Mouse (Mus musculus): Measurements from ENCODE around the gene Fig4. TPM values are rescaled to one million over a fixed set of nuclear protein-coding genes. Genes with fewer than 3 reads are reported as not detected.
A peak's percentile ranks its signal among the peaks of the same experiment; 100 is the strongest.

Gene Fig4
- polyA plus RNA-seq, 1 experiment from 2014 or later = 15.1 TPM

DNA sequence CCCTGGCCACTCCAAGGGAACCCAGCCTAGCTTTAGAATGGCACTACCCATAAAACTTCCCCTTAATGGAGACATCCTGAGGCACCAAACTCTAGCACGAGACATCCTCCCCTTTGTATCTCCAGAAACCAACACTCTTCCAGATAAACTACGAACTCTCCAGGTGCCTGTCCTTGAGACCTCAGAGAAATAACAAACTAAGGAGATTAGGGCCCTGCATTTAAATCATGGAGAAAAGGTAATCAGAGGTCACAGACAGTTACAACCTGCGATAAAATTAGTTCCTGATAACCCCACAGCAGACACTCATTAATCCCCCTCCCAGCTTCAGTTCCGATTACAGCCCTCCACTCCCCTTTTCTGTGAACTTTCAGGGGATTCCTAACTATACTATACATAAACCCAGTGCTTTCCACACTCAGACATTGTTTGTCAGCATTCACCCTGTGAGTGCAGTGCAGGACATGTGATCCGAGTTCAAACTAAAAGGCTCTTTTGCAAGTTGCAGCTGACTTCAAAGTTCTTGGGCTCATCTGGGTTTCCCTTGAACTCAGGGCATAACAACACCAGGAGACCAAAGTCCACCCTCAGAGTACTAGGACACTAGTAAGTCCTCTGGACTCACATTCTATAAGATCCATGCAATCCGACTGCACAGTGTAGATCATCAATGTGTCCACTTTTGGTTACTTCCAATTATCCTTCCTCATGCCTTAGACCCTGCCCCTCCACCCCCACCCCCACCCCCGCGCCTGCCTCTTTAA, 42.6 kb downstream of the Fig4 start:
- peaks cover 17% of the 10 kb centered on the region for H3K4me1 ChIP-seq (replicated peaks)
- H3K27ac ChIP-seq = no peak overlapping the region
- 26% methylated on average over 8 of the region's 8 CpGs for WGBS
- H3K4me3 ChIP-seq (replicated peaks) = no peak overlapping the region
- no peak overlapping the region for H3K4me2 ChIP-seq
- H3K9me3 ChIP-seq = no peaks in the 10 kb centered on the region
- peaks cover 4% of the 10 kb centered on the region; the same call in 1 of the 2 replicates for H3K36me3 ChIP-seq
- H3K9ac ChIP-seq (replicated peaks) = no peak overlapping the region
- no peak for ATAC-seq (ENCODE audit: insufficient number of reproducible peaks, insufficient read depth, low FRiP score, low TSS enrichment, low read depth)
- H3K27me3 ChIP-seq = no peaks in the 10 kb centered on the region

DNA sequence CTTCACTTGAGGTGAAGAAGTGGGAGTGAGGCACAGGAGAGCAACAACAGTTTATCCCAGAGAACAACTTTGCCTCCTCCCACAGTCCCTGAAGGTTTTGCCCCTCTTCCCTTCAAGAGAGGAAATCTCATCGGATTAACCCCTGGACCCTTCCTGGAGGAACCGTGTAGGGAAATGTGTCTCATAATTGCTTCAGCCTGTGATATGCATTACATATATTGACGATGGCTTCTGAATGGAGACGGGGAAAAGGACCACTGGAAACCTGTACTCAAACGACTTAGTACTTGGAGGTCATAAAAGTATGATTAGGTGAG, 52.4 kb downstream of the Fig4 start:
- Histone ChIP-seq H3K27ac (peak overlapping the region; percentile 29; the same call in 1 of the 2 replicates), H3K9ac (replicated peaks) (no peak overlapping the region), H3K36me3 (peaks cover 4% of the 10 kb centered on the region; the same call in 1 of the 2 replicates), H3K4me3 (replicated peaks) (no peak overlapping the region), H3K4me2 (no peak overlapping the region), H3K4me1 (replicated peaks) (peaks cover 11% of the 10 kb centered on the region), H3K27me3 (no peaks in the 10 kb centered on the region), H3K9me3 (no peaks in the 10 kb centered on the region)
- 27% methylated on average over 5 of the region's 5 CpGs for WGBS
- no peak for ATAC-seq (ENCODE audit: insufficient number of reproducible peaks, insufficient read depth, low FRiP score, low TSS enrichment, low read depth)

- peak; percentile 90 for ATAC-seq (ENCODE audit: insufficient number of reproducible peaks, insufficient read depth, low FRiP score, low TSS enrichment, low read depth)
- Histone ChIP-seq H3K36me3 (peaks cover 4% of the 10 kb centered on the region; the same call in 1 of the 2 replicates), H3K4me2 (no peak overlapping the region), H3K9ac (replicated peaks) (no peak overlapping the region), H3K4me3 (replicated peaks) (no peak overlapping the region), H3K4me1 (replicated peaks) (peaks cover 11% of the 10 kb centered on the region), H3K9me3 (no peaks in the 10 kb centered on the region), H3K27ac (peak overlapping the region; percentile 29; the same call in 1 of the 2 replicates), H3K27me3 (no peaks in the 10 kb centered on the region)
- WGBS = 20% methylated on average over 8 of the region's 8 CpGs
Observed at GRCm38 (mm10) chr10:41250045-41250748, 52.9 kb downstream of the Fig4 start.

DNA sequence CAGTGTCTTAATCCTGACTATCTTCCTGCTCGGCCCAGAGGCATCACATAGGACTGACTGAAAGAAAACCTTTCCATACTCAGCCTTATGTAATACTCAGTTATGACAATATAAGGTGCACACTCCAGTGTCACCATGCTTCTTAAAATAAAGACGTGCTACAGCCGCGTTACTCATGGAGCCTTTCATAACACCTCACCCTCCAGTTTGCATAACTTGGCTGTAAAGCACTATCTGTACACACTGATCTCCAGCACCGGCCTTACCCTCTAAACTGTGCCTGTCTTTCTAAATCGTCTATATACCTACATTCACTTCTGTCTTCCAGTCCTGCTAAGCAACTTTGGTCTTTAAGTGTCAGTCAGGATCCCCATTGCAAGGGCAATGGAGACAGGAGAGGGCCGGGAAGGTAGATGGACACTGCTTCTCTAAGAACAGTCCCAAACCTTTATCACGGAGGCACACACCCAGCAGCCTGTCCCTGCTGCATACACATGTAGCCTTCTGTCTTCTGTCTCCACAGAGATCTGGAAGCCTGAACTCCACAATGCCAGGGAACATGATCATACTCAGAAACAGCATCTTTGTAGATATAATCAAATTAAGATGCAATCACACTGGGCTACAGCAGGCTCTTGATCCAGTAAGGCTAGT, 53.9 kb downstream of the Fig4 start:
- no peak for ATAC-seq (ENCODE audit: insufficient number of reproducible peaks, insufficient read depth, low FRiP score, low TSS enrichment, low read depth)
- H3K27ac ChIP-seq = no peak overlapping the region
- H3K9me3 ChIP-seq = no peaks in the 10 kb centered on the region
- H3K36me3 ChIP-seq = peaks cover 4% of the 10 kb centered on the region; the same call in 1 of the 2 replicates
- H3K4me2 ChIP-seq = no peak overlapping the region
- H3K27me3 ChIP-seq = no peaks in the 10 kb centered on the region
- 91% methylated on average over 8 of the region's 8 CpGs for WGBS
- peaks cover 11% of the 10 kb centered on the region for H3K4me1 ChIP-seq (replicated peaks)
- H3K9ac ChIP-seq (replicated peaks) = no peak overlapping the region
- no peak overlapping the region for H3K4me3 ChIP-seq (replicated peaks)

- Histone ChIP-seq H3K9me3 (no peaks in the 10 kb centered on the region), H3K36me3 (no peaks in the 10 kb centered on the region), H3K4me2 (no peak overlapping the region), H3K9ac (replicated peaks) (no peak overlapping the region), H3K27ac (no peak overlapping the region), H3K4me1 (replicated peaks) (peaks cover 11% of the 10 kb centered on the region), H3K4me3 (replicated peaks) (no peak overlapping the region), H3K27me3 (no peaks in the 10 kb centered on the region)
- 82% methylated on average over 5 of the region's 5 CpGs for WGBS
- ATAC-seq (ENCODE audit: insufficient number of reproducible peaks, insufficient read depth, low FRiP score, low TSS enrichment, low read depth) = no peak
Observed at GRCm38 (mm10) chr10:41247800-41248473, 55.1 kb downstream of the Fig4 start.

- H3K4me2 ChIP-seq = no peak overlapping the region
- no peak overlapping the region for H3K4me3 ChIP-seq (replicated peaks)
- WGBS = 78% methylated on average over 5 of the region's 5 CpGs
- H3K27ac ChIP-seq = no peak overlapping the region
- no peak for ATAC-seq (ENCODE audit: insufficient number of reproducible peaks, insufficient read depth, low FRiP score, low TSS enrichment, low read depth)
- H3K27me3 ChIP-seq = no peaks in the 10 kb centered on the region
- peaks cover 11% of the 10 kb centered on the region for H3K4me1 ChIP-seq (replicated peaks)
- no peaks in the 10 kb centered on the region for H3K9me3 ChIP-seq
- H3K36me3 ChIP-seq = no peaks in the 10 kb centered on the region
- H3K9ac ChIP-seq (replicated peaks) = no peak overlapping the region
Observed at GRCm38 (mm10) chr10:41246111-41246510, 56.9 kb downstream of the Fig4 start.

- peaks cover 7% of the 10 kb centered on the region for H3K4me1 ChIP-seq (replicated peaks)
- H3K27me3 ChIP-seq = no peaks in the 10 kb centered on the region
- no peak overlapping the region for H3K4me2 ChIP-seq
- no peaks in the 10 kb centered on the region for H3K36me3 ChIP-seq
- H3K27ac ChIP-seq = no peak overlapping the region
- H3K9ac ChIP-seq (replicated peaks) = no peak overlapping the region
- 93% methylated on average over 6 of the region's 6 CpGs for WGBS
- no peak for ATAC-seq (ENCODE audit: insufficient number of reproducible peaks, insufficient read depth, low FRiP score, low TSS enrichment, low read depth)
- H3K9me3 ChIP-seq = no peaks in the 10 kb centered on the region
- no peak overlapping the region for H3K4me3 ChIP-seq (replicated peaks)
Observed at GRCm38 (mm10) chr10:41245477-41245876, 57.6 kb downstream of the Fig4 start.

DNA sequence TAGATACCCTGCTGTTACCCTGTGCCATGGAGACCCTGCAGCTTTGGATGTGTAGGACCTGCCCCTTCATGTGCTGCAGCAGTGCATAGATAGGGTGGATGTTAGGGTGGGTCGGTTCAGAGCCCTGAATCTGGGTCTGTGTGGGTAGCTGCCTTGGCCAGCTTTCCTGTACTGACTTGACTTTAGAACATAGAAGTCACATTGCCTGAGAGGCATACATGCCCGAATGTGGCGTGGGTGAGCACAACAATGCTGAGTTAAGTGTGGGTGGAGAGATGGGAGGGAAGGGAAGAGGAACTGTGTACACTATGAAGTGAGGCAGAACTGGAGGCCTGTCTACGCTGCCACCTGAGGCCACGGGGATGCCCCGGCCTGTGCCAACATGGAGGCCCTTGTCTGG, 58.0 kb downstream of the Fig4 start:
- no peak overlapping the region for H3K4me2 ChIP-seq
- no peak overlapping the region for H3K4me3 ChIP-seq (replicated peaks)
- H3K9me3 ChIP-seq = no peaks in the 10 kb centered on the region
- H3K4me1 ChIP-seq (replicated peaks) = peaks cover 3% of the 10 kb centered on the region
- 89% methylated on average over 6 of the region's 6 CpGs for WGBS
- no peaks in the 10 kb centered on the region for H3K27me3 ChIP-seq
- no peaks in the 10 kb centered on the region for H3K36me3 ChIP-seq
- H3K27ac ChIP-seq = no peak overlapping the region
- no peak overlapping the region for H3K9ac ChIP-seq (replicated peaks)
- ATAC-seq (ENCODE audit: insufficient number of reproducible peaks, insufficient read depth, low FRiP score, low TSS enrichment, low read depth) = no peak

GRCm38 (mm10) chr10:41243930-41244329, 59.1 kb downstream of the Fig4 start:
- Histone ChIP-seq H3K4me1 (replicated peaks) (no peaks in the 10 kb centered on the region), H3K27ac (no peak overlapping the region), H3K36me3 (no peaks in the 10 kb centered on the region), H3K4me2 (no peak overlapping the region), H3K27me3 (no peaks in the 10 kb centered on the region), H3K9me3 (no peaks in the 10 kb centered on the region), H3K4me3 (replicated peaks) (no peak overlapping the region), H3K9ac (replicated peaks) (no peak overlapping the region)
- ATAC-seq (ENCODE audit: insufficient number of reproducible peaks, insufficient read depth, low FRiP score, low TSS enrichment, low read depth) = no peak
- whole genome bisulfite sequencing = 89% methylated on average over 6 of the region's 6 CpGs

DNA sequence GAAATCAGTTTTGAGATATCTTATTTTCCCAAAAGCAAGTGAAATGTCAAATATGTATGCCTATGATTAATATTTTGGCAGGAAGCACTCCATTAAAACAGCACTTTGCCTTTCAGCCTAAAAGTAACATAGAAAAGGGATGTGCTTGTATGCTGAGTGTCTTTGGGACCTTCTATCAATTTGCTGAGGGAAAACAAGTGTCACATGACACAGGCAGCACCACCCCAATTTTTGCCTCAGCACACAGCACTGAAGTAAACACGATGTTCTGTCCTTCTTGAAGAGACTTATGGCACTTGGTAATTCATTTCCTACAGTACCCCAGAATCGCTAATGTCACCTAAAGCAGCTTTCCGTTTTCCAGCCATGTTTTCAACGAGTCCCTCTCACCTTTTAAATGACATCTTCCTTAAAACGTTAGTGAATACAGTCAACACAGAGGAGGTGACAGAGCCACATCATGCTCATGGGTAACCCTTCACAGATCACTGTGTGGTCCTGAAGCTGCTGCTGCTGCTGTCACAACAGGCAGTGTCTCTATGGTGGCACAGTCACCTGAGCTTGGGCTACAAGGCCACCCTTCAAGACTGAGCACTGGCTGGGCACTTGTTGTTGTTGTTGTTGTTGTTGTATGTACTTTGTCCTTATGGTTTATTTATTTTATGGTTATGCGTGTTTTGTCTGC, 61.4 kb downstream of the Fig4 start:
- H3K4me2 ChIP-seq = no peak overlapping the region
- no peaks in the 10 kb centered on the region for H3K9me3 ChIP-seq
- H3K27ac ChIP-seq = no peak overlapping the region
- H3K27me3 ChIP-seq = no peaks in the 10 kb centered on the region
- no peaks in the 10 kb centered on the region for H3K36me3 ChIP-seq
- H3K9ac ChIP-seq (replicated peaks) = no peak overlapping the region
- no peak overlapping the region for H3K4me3 ChIP-seq (replicated peaks)
- WGBS = 80% methylated on average over 6 of the region's 6 CpGs
- ATAC-seq (ENCODE audit: insufficient number of reproducible peaks, insufficient read depth, low FRiP score, low TSS enrichment, low read depth) = no peak
- no peaks in the 10 kb centered on the region for H3K4me1 ChIP-seq (replicated peaks)
